Mouse (Mus musculus) thymus, postnatal 14 days (tissue): ENCODE results near the gene Sap18.
"Not testable (repeated sequence)": the region's sequence is repeated elsewhere in the genome, so short reads cannot be mapped to it uniquely, and the experiment has no call there.

Experiments
- DNase-seq: peaks from one replicate; pipeline ENCODE4 v3.0.0; 2021

Sap18 gene

GRCm38 (mm10) chr14:57827284-57827683 lies 29.3 kb downstream of the Sap18 start:
- no peak for DNase-seq

- DNase-seq = no peak
These were observed 35.5 kb downstream of the Sap18 start for GRCm38 (mm10) chr14:57833526-57833925.

GRCm38 (mm10) chr14:57835157-57835556 lies 37.2 kb downstream of the Sap18 start:
- no peak for DNase-seq

GRCm38 (mm10) chr14:57844535-57844934 lies 46.6 kb downstream of the Sap18 start:
- no peak for DNase-seq

GRCm38 (mm10) chr14:57848061-57848460 lies 50.1 kb downstream of the Sap18 start:
- DNase-seq = not testable (repeated sequence)

- DNase-seq = no peak
These were observed 50.7 kb downstream of the Sap18 start for GRCm38 (mm10) chr14:57848646-57849045.

GRCm38 (mm10) chr14:57850330-57850729 lies 52.4 kb downstream of the Sap18 start:
- DNase-seq = no peak

GRCm38 (mm10) chr14:57852961-57853360 lies 55.0 kb downstream of the Sap18 start:
- DNase-seq = no peak

- not testable (repeated sequence) for DNase-seq
These were observed 58.1 kb downstream of the Sap18 start for GRCm38 (mm10) chr14:57856037-57856436.
